Mouse (Mus musculus) right cerebral cortex, postnatal 25 days (tissue): ENCODE measurements around the gene Dstn.
A peak's percentile ranks its signal among the peaks of the same experiment; 100 is the strongest.

Experiments
- DNase-seq: peaks from one replicate; pipeline ENCODE4 v3.0.0; 2022

Gene Dstn

DNA sequence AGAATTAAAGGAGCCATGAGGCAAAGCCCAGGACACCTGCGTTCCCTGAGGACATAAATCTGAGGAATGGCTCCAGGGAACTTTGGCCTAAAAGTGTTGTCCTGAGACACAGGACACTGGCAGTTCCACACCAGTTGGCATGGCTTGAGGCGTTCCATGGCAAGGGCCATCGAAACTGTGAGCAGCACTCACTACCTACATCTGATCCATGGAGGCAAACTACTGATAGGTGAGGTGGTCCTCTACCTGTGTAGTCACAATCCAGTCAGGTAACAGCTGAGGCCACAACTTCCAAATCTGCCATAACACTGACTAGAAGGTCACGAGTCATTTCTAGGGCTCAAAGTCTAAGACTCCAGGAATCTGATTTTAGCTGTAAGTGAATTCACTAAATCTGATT, 40.6 kb downstream of the Dstn start:
- DNase-seq: no peak

GRCm38 (mm10) chr2:143962192-143962591, 47.1 kb downstream of the Dstn start:
- DNase-seq: no peak

GRCm38 (mm10) chr2:143963318-143963717, 48.2 kb downstream of the Dstn start:
- no peak for DNase-seq

DNA sequence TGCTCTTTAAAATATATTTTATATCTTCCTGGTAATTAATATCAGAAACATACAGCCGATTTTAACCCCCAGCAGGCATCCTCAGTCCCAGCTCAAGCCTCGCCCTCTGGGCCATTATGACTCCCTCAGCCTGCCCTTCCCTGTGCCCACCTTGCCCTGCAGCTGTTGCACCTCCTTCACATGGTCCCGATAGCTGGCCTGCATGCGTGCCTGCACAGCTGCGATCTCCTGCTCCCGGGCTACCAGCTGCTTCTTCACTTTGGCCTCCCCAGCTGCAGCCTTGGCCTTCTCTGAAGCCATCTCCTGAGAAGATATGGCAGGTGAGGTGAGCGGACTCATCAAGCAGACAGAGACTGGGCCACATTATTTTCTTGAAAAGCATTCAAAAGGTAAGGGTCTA, 54.1 kb downstream of the Dstn start:
- DNase-seq: no peak

GRCm38 (mm10) chr2:143970841-143971240, 55.7 kb downstream of the Dstn start:
- DNase-seq: no peak

GRCm38 (mm10) chr2:143971887-143972286, 56.8 kb downstream of the Dstn start:
- DNase-seq: no peak

- no peak for DNase-seq
Observed at GRCm38 (mm10) chr2:143973161-143973560, 58.0 kb downstream of the Dstn start.

- DNase-seq: no peak
Observed at GRCm38 (mm10) chr2:143975146-143975649, 60.1 kb downstream of the Dstn start.

DNA sequence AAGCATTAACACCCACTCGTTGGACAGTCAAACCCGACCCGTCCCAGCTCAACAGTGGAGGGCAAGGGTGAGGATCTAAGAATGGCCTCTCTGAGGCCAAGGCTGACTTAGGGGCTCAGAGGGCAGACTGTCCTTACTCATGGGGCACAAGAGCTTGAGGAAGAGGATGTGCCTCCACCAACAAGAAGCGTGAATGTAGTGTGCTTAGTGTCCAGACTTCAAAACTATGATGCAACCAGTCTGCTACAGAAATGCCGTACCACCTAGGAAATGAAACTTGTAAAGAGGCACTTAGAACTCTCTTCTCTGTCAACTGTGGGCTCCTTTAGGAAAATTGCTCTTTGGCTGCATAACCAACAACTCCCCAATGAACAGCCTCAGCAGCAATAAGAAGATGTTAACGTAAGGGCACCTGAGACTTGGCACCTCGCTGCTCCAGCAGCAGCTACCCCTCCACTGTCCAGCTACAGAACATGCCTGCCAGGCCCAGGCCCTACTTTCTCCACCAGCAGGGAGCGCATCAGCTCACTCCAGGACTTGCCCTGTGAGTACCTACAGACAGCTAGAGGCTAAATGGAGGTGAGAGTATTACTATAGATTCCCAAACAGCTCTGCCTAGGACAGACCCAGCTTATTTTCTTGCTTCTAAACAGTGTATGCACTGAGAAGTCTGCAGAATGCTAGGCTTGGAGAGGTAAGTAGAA, 63.5 kb downstream of the Dstn start:
- no peak for DNase-seq

DNA sequence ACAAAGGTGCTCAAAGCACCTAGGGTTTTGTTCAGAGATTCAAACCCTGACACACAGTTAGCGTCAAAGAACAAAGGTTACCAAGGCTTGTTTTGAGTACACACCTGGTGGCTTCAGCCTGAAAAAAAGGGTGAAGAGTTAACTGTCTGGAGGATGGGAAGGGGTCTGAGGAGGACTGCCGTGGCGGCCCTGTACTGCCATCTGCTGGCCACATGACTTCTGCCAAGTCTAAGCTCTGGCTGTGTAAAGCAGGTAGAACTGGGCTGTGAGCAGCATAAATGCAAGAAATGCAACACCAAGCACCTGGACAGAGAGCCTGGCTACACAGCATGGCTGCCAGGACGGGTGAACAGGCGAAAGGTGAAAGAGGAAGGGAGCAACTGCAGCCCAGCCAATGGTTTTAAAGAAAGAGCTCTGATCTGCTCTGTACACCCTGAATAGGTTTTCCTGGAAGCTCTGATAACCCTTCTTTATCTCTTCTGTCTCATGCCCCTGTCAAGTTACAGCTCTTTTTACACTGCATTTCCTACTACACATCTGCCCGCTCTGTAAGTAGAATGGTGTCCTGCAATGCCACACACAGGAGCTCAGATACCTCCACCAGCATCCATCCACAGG, 65.8 kb downstream of the Dstn start:
- peak; percentile 59 for DNase-seq

- DNase-seq: no peak
Observed at GRCm38 (mm10) chr2:143982152-143982551, 67.0 kb downstream of the Dstn start.

- no peak for DNase-seq
Observed at GRCm38 (mm10) chr2:143982901-143983300, 67.8 kb downstream of the Dstn start.

- DNase-seq: no peak
Observed at GRCm38 (mm10) chr2:143983482-143983881, 68.4 kb downstream of the Dstn start.

GRCm38 (mm10) chr2:143987485-143987884, 72.4 kb downstream of the Dstn start:
- DNase-seq: no peak

DNA sequence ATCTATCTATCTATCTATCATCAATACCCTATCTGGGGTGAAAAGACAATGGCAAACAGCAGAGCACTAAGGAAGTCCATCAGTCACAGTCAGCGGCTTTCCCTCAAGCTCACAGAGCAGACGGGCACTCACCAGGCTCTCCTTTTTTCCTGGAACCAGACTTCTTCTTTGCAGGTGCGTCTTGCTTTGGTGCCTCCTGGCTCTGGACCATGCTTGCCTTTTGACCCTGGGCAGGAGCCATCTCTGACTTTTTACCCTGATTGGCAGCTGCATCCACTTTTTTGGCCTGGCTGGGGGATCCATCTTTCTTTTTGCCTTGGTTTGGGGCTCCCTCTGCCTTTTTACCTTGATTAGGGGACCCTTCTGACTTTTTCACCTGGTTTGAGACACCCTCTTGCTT, 72.9 kb downstream of the Dstn start:
- no peak for DNase-seq

DNA sequence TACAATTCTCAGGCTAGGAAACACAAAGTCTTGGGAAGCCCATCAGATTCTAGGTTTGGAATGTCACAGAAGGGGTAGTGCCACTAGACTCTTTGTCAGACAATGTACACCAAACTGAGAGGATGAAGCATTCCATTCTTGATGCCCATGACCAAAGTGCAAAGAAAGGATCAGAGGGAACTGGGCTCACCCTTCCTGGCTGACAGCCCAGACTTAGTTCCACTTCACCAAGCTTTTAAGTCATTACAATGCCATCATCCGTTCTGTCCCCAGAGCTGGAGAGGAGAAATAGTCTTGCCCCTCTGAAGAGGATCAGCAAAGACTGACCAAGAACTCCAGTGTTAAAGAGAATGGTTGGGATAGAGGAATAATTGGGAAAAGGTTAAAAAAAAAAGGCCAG, 75.9 kb downstream of the Dstn start:
- no peak for DNase-seq

DNA sequence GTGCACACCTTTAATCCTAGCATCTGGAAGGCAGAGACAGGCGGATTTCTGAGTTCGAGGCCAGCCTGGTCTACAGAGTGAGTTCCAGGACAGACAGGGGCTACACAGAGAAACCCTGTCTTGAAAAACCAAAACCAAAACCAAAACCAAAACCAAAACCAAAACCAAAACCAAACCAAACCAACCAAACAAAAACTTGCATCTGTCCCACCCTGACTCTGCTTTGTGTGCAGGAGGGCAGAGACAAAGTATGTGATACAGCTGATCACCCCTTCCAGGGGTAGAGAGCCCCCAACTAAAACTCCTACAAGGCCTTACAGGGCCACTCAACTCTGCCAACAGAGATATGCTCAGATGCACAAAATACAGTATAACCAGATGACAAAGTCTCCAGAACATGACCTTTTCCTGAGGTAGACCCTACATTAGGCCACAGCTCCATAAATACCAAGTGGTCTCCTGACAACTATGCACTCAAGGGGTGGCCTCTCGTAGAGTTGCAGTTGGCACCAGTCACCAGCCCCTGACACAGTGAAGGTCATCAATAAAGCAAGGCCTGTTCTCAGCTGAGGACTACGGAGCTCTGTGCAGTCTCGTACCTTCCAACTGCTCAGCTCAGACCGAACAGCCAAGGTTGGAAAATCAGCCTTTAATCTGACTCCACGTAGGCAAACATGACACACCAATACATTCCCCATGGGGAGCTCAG, 77.0 kb downstream of the Dstn start:
- no peak for DNase-seq
